Mouse (Mus musculus) retina, adult 2 months (tissue): Measurements from ENCODE around the gene Olfr998.
"Not testable (repeated sequence)": the region's sequence is repeated elsewhere in the genome, so short reads cannot be mapped to it uniquely, and the experiment has no call there.

Experiments
- DNase-seq: peaks from one replicate; pipeline ENCODE4 v3.0.0-alpha.2; 2012; ENCODE audit warnings: low read depth, low spot score

Olfr998 gene

DNA sequence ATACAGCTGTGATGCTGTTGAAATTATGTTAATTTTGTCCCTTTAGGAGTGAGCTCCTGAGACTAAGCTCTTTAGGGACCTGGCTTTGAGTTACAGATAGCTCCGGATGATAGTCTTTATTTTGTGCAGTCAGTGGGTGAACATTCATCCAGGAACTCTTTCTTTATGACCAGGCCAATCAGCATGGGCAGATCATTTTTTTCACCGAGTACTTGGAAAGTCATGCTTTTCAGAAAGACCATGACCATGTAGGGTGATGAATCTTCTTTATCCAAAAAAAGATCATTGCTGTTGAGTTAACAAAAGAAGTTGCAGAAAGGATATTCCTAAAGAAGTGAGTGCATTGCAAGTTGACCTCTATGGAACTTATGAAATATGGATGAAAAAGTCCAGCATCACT is at the start of gene Olfr998:
Gene Olfr998, plus strand, starts transcription at position 301 of the 400 bp plus-strand sequence.
- DNase-seq, result not testable (repeated sequence)

DNA sequence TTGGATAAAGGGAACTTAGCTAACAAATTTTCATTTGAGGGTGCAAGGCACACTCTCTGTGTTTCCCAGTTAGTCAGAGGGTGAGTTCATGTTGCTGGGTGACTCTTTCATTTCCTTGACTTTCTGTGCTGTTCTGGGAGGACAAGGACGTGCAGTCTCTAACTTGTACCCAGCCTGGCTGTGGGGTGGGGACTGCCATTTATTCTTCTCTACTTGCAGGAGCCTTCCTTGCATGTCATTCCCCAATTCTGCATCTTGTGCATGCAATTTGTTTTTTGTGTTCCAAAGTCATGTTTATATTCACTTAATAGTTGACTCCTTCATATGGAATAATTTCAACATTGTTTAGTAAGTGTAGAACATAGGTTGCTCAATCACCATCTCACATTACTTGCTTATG is 33.9 kb upstream of the Olfr998 start:
- no peak for DNase-seq

DNA sequence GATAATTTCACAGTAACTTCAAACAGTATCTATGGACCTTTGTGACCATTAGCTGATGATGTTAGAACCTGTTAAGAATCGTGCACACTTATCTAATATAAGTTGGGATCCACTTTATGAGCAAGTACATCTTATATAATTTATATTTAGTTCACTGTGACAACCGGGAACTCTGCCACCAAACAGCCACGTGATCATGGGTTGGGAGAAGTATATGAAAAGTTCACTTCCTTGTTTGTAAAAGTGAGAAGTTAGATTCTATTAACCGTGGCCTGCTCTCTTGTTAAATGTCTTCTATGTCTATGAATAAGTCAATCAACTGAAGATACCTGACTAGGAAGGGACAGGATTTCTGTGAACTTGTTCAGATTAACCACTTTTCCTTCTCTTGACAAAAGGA is 28.5 kb upstream of the Olfr998 start:
- no peak for DNase-seq

DNA sequence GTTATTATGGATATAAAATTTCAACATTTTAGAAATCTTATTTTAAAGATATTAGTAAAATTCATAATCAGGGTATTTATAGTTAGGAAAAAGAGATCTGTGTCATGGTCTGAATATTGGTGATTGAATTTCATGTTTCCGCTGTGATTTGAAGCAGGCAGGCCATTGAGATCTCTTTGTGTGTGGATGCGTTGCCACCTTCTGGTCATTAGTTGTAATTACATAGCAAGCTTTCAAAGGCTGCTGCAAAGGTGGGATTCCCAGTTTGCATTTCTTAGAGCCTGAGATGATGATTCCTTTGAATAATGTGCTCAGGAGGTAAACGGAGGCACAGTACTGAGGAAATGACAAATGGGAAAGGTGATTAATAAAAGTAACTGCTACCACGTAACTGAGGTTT is 27.6 kb upstream of the Olfr998 start:
- no peak for DNase-seq

DNA sequence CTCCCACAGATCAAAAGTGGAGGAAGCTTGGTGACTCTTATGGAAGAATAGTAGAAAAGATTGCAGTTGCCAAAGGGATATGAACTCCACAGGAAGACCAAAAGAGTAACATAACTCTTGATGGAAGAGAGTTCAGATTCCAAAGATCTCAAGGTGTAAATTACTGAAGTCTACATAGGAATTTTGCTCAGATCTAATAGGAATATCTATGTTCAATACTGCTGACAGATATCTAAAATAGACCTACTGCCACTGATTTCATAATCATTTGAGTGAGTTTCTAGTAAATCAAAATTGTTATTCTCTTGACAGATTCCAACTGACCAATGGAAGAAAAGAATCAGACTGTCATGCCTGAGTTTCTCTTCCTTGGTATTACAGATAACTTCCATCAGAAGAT is 9.8 kb upstream of the Olfr998 start, which contains the start of gene Olfr996:
Gene Olfr996, plus strand, starts transcription at position 301 of the 400 bp plus-strand sequence.
- DNase-seq, result no peak

DNA sequence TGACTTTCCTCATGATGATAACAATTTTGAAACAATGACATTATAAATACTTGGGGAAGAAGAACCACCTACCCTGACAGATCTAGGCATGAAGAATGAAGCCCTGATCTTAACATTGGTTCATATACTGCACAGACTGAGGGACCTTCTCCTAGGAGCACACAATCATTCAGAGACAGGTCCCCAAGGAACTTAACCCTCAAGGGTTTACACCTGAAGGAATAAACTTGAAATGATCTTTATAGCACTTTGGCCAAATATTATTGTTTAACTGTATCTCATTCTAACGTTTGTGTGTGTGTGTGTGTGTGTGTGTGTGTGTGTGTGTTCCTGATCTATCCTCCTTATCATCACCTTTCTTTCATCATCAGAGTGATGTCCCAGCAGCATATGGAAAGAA is 23.1 kb downstream of the Olfr998 start, which contains the start of gene Olfr1000:
Gene Olfr1000, minus strand, starts transcription at position 101 of the 400 bp plus-strand sequence.
- DNase-seq, result no peak
